Mouse (Mus musculus): ENCODE measurements around the gene Gm20388.

Gene Gm20388

GRCm38 (mm10) chr8:120895009-120895408 is 984.4 kb downstream of the Gm20388 start:
- DNase-seq, result no peak

GRCm38 (mm10) chr8:120895600-120895999 is 985.0 kb downstream of the Gm20388 start:
- peak; percentile 34 for DNase-seq

GRCm38 (mm10) chr8:120896203-120896602 is 985.6 kb downstream of the Gm20388 start:
- no peak for DNase-seq

GRCm38 (mm10) chr8:120898008-120898407 is 987.4 kb downstream of the Gm20388 start:
- peak; percentile 82 for DNase-seq

- DNase-seq, result peak; percentile 68
Measured at GRCm38 (mm10) chr8:120898828-120899407, 988.3 kb downstream of the Gm20388 start.

DNA sequence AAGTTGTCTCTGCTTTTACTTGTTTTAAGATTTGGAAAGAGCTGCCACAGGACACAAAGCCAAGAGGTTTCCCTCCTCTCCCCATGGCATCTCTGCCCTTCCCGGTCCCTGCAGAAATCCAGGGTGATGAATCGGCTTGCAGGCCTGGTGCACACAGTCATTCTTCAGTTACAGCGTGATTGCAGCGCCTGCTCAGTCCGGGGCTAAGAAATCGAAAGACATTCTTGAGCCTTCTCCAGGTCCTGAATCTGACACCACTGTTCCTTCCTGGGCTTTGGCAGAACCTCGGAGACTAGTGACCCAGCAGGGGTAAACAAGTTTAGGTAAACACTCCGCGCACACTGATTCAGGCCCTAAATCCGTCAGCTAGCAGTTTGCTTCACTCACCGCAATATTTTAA is 991.7 kb downstream of the Gm20388 start:
- peak; percentile 69 for DNase-seq

DNA sequence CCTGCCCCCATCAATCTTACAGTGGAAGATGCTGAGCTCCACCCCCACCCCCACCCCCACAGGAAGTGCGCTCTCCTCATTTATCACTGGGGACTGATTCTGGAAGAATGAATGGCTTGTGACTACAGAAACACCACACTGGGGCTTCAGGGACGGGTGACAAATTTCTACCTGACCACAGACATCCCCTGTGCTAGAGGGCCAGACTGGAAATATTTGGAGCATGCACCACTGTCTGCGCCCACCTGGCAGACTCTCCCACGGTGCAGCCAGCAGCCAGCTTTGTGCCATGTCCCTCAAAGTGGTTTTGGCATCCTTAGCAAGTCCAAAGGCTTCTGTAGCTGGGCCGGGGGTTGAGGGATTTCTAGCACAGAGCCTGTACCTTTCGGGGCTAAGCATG is 997.0 kb downstream of the Gm20388 start:
- DNase-seq, result no peak

DNA sequence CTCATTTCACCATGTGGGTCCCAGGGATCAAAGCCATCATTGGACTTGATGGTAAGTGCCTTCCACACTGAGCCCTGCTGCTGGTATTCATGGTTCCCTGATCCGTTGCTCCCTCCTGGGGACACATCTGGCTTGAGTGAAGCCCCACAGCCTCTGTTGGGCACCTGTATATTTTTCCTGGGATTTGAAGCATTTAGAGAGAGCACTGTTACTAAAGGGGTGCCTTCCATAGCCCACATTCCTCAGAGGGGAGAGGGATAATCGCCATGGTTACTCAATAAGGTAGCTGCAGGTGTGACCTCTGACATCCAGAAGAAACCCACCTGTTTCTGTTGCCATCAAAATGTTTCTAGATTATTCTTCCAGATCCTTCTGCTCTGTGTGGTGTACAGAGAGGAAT is 1000.3 kb downstream of the Gm20388 start:
- DNase-seq, result no peak

GRCm38 (mm10) chr8:120912463-120912862 is 1001.8 kb downstream of the Gm20388 start:
- DNase-seq, result no peak

GRCm38 (mm10) chr8:120916831-120917435 is 1006.3 kb downstream of the Gm20388 start:
- peak; percentile 75 for DNase-seq

GRCm38 (mm10) chr8:120920527-120920926 is 1009.9 kb downstream of the Gm20388 start:
- DNase-seq, result no peak

GRCm38 (mm10) chr8:120926201-120926600 is 1015.6 kb downstream of the Gm20388 start:
- DNase-seq, result no peak

DNA sequence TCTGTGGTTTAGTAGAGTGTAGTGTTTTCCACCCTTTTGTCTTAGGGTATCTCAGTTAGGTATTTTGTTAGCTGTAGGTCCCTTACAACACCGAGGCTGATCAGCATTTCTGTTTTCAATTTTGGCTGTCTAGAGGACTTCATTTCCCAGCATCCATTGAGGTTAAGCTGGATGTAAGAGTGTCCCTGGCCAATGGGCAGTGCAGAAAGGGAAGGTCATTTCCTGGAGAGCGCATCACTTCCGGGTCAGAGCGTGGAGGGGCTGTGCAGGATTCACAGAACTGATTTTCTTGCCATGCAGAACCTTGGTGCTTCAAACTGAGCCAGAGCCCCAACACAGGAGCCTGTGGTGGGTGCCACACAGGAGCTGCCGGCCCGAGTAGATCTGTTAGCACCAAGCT is 1017.4 kb downstream of the Gm20388 start:
- no peak for DNase-seq

- no peak for DNase-seq
Measured at GRCm38 (mm10) chr8:120934596-120934995, 1024.0 kb downstream of the Gm20388 start.

GRCm38 (mm10) chr8:120936685-120937084 is 1026.0 kb downstream of the Gm20388 start:
- no peak for DNase-seq

GRCm38 (mm10) chr8:120937474-120937873 is 1026.8 kb downstream of the Gm20388 start:
- peak; percentile 40 for DNase-seq

- no peak for DNase-seq
Measured at GRCm38 (mm10) chr8:120940287-120940686, 1029.6 kb downstream of the Gm20388 start.

DNA sequence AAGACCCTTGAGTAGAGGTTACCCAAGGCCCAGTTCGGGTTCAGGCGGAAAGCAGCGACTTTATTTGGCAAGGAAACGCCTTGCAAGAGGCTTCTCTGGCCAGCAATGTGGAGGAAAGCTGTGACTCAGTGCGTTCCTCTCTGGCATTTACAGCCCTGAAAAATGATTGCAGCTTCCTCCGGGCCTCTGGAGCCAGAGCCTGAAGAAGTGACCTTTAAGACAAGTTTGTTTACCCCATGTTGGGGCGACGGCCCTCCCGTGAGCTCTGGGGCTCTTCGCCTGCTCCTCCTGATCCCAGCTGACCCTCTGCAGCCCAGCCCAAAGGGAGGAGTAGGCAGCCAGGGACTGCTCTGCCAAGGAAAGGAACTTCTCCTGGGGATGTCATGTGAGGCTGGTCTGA is 1036.6 kb downstream of the Gm20388 start:
- peak; percentile 67 for DNase-seq

DNA sequence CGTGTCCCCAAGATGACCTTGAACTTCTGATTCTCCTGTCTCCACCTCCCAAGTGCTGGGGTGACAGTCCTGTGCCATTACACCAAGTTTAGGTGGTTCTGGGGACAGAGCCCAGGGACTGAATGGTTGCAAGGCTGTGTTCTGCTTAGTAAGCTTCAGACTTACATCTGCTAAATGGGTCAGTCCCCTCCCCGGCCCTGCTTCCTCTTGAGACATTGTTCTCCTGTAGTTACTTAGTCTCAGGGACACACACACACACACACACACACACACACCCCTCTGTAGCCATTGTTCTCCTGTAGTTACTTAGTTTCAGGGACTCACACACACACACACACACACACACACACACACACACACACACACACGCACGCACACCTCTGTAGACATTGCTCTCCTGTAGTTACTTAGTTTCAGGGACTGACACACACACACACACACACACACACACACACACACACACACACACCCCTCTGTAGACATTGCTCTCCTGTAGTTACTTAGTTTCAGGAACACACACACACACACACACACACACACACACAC is 1037.5 kb downstream of the Gm20388 start:
- DNase-seq, result no peak

- DNase-seq, result peak; percentile 33
Measured at GRCm38 (mm10) chr8:120948620-120949491, 1038.2 kb downstream of the Gm20388 start.

- no peak for DNase-seq
Measured at GRCm38 (mm10) chr8:120950674-120951218, 1040.1 kb downstream of the Gm20388 start.

GRCm38 (mm10) chr8:120959470-120959891 is 1048.8 kb downstream of the Gm20388 start:
- DNase-seq, result no peak
